Mouse (Mus musculus) kidney, postnatal 0 days (tissue): Measurements from ENCODE around the gene Bcat1. TPM values are rescaled to one million over a fixed set of nuclear protein-coding genes. Genes with fewer than 3 reads are reported as not detected.

Experiments used
- ATAC-seq: fragments of 200-750 bp; cut with Nextera tagmentation; replicated peaks from 2 replicates; pipeline ENCODE4 v1.8.0; 2017; ENCODE audit warnings: low read depth, moderate number of reproducible peaks, moderate TSS enrichment, moderate library complexity; ENCODE audit not compliant: low FRiP score
- DNase-seq: peaks from one replicate; pipeline ENCODE4 v3.0.0-alpha.2; 2016; ENCODE audit warnings: low spot score
- H3K27ac ChIP-seq: fragments of 300-500 bp; sonication (generic); 2 replicates; pipeline ENCODE4 v1.5.1; 2014; ENCODE audit warnings: mild to moderate bottlenecking
- H3K27me3 ChIP-seq: fragments of 300-500 bp; sonication (generic); 2 replicates; pipeline ENCODE4 v1.6.1; 2014; ENCODE audit warnings: low read length, mixed read lengths; ENCODE audit not compliant: insufficient read depth
- H3K36me3 ChIP-seq: fragments of 300-500 bp; sonication (generic); 2 replicates; pipeline ENCODE4 v1.6.1; 2014; ENCODE audit warnings: low read length, mixed read lengths; ENCODE audit not compliant: insufficient read depth
- H3K4me1 ChIP-seq: fragments of 300-500 bp; sonication (generic); replicated peaks from 2 replicates; pipeline ENCODE4 v1.6.1; 2014; ENCODE audit warnings: antibody characterized with exemption, low read length, mixed read lengths; ENCODE audit not compliant: insufficient read depth
- H3K4me2 ChIP-seq: fragments of 300-500 bp; sonication (generic); 2 replicates; pipeline ENCODE4 v1.6.1; 2014; ENCODE audit warnings: mild to moderate bottlenecking, low read length, moderate library complexity, mixed read lengths
- H3K4me3 ChIP-seq: fragments of 300-500 bp; sonication (generic); replicated peaks from 2 replicates; pipeline ENCODE4 v1.5.1; 2014; ENCODE audit warnings: low read depth, low read length
- H3K9ac ChIP-seq: fragments of 300-500 bp; sonication (generic); 2 replicates; pipeline ENCODE4 v1.6.1; 2014; ENCODE audit warnings: low read depth, low read length
- H3K9me3 ChIP-seq: fragments of 300-500 bp; sonication (generic); replicated peaks from 2 replicates; pipeline ENCODE4 v1.6.1; 2016; ENCODE audit warnings: low read length, inconsistent platforms, mixed read lengths
- CTCF ChIP-seq: IDR thresholded peaks from 2 replicates; pipeline ENCODE4 v1.5.1; 2016; ENCODE audit warnings: antibody characterized with exemption, low read depth, mild to moderate bottlenecking, moderate library complexity
- WGBS: fragments of 180-500 bp; shearing (Covaris S2); extraction: QIAGEN DNeasy Blood & Tissue Kit; methylation state at CpG from one replicate; pipeline ENCODE4 v1.1.7; 2014; 5-methylcytosine and 5-hydroxymethylcytosine counted together
- polyA plus RNA-seq: library from polyadenylated mRNA; unstranded; fragments of >200 nt; fragmentation: Nextera tagmentation; extraction: Ambion mirVana; gene quantifications from 2 replicates; pipeline ENCODE4 v1.2.1, GENCODE M21; 2015

Bcat1 gene
- polyA plus RNA-seq, 1 experiment from 2014 or later, result 5.8 TPM

GRCm38 (mm10) chr6:145088451-145089113 is 12.6 kb upstream of the Bcat1 start:
- no peak overlapping the region for H3K27ac ChIP-seq
- no peak overlapping the region for H3K9ac ChIP-seq
- no peak overlapping the region for H3K4me2 ChIP-seq
- ATAC-seq (no peak), DNase-seq (peak; percentile 43)
- H3K4me3 ChIP-seq, result no peak overlapping the region
- no peaks in the 10 kb centered on the region for H3K36me3 ChIP-seq
- no peaks in the 10 kb centered on the region for H3K9me3 ChIP-seq
- peak; percentile 77 for TF ChIP-seq CTCF
- WGBS, result 48% methylated on average over 4 of the region's 4 CpGs
- no peaks in the 10 kb centered on the region for H3K4me1 ChIP-seq
- no peaks in the 10 kb centered on the region for H3K27me3 ChIP-seq

DNA sequence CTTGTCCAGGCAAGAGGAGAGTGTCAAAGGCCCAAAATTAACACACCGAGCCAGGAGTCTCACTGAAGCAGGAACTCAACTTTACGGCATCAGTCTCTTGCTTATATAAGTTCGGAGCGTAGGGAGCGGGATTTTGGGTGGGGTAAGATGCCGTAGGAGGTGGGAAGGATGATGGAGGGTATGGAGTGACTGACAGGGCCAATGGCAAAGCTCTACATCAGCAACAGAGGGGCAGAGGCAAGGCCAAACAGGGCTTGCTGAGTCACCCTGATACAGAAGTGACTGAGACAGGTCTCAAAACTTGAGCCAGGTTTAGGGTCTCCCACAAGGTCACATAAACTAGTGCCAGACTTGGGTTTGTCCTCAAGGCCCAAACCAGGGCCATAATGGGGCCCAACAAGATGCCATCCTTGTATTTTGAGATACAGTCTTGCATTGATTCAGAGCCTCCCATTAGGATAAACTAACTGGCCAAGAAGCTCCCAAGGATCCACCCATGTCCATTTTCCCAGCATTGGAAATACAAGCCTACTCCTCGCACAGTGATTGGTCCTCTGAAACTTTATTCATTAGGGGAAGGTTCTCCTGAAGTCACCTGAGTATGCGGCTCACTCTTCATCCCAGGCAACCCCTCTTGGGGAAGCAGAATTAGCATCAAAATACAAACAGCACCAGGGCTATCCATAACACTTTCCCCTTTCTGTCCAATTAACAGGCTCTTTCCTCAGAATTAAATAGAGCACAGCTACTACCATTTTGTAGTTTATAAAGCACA is 8.5 kb upstream of the Bcat1 start:
- Histone ChIP-seq H3K9ac (no peak overlapping the region), H3K27me3 (no peaks in the 10 kb centered on the region), H3K27ac (no peak overlapping the region), H3K4me2 (no peak overlapping the region), H3K4me1 (no peaks in the 10 kb centered on the region), H3K9me3 (no peaks in the 10 kb centered on the region), H3K36me3 (no peaks in the 10 kb centered on the region), H3K4me3 (no peak overlapping the region)
- DNase-seq (no peak), ATAC-seq (no peak)
- TF ChIP-seq CTCF, result no peak
- WGBS, result 90% methylated on average over 8 of the region's 8 CpGs

- Histone ChIP-seq H3K4me3 (no peak overlapping the region), H3K36me3 (no peaks in the 10 kb centered on the region), H3K4me1 (no peaks in the 10 kb centered on the region), H3K4me2 (no peak overlapping the region), H3K27ac (no peak overlapping the region), H3K9ac (no peak overlapping the region), H3K27me3 (no peaks in the 10 kb centered on the region), H3K9me3 (no peaks in the 10 kb centered on the region)
- DNase-seq (no peak), ATAC-seq (no peak)
- WGBS, result 57% methylated on average over 4 of the region's 4 CpGs
- TF ChIP-seq CTCF, result no peak
Observed at GRCm38 (mm10) chr6:145081721-145082120, 5.7 kb upstream of the Bcat1 start.

DNA sequence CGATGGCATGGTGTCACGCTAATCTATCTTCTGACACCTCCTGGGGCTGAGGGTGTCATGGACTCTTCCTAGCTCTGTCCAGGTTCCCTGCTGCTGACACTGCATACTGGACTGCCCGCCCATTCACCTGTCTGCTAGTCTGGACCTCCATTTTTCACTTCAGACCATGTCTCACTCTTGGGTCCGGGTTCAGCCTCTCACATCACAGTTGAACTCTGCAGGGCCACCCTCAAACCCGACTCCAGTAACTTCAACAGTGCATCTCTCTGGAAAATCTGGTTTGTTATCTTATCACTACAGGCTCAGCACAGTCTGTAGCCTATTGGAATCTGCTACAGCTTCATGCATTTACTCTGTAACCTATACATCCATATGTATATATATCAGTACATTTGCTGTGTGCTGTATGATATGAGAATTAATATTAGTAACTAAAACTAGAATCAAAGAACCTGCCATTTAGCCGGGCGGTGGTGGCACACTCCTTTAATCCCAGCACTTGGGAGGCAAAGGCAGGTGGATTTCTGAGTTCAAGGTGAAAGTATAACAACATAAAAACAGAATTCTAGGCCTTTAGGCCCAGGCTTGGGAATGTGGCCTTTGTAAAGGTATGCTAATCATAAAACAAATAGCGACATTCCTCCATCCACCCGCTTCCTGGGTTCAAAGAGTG is 3.2 kb upstream of the Bcat1 start:
- TF ChIP-seq CTCF, result no peak
- no peak overlapping the region for H3K4me2 ChIP-seq
- peaks cover 4% of the 10 kb centered on the region; the same call in 1 of the 2 replicates for H3K27me3 ChIP-seq
- ATAC-seq (no peak), DNase-seq (no peak)
- no peak overlapping the region for H3K9ac ChIP-seq
- H3K4me3 ChIP-seq, result no peak overlapping the region
- no peaks in the 10 kb centered on the region for H3K36me3 ChIP-seq
- no peak overlapping the region for H3K27ac ChIP-seq
- no peaks in the 10 kb centered on the region for H3K4me1 ChIP-seq
- no peaks in the 10 kb centered on the region for H3K9me3 ChIP-seq
- WGBS, result 77% methylated on average over 8 of the region's 9 CpGs

GRCm38 (mm10) chr6:145076286-145076685 is 302 bp upstream of the Bcat1 start:
- H3K4me2 ChIP-seq, result peak overlapping the region; percentile 70
- H3K9ac ChIP-seq, result no peak overlapping the region
- no peaks in the 10 kb centered on the region for H3K4me1 ChIP-seq
- DNase-seq, result no peak
- H3K36me3 ChIP-seq, result no peaks in the 10 kb centered on the region
- peaks cover 4% of the 10 kb centered on the region; the same call in 1 of the 2 replicates for H3K27me3 ChIP-seq
- TF ChIP-seq CTCF, result no peak
- ATAC-seq, result peak; percentile 18; the same call in 1 of the 2 replicates
- H3K4me3 ChIP-seq, result no peak overlapping the region
- H3K27ac ChIP-seq, result no peak overlapping the region
- no peaks in the 10 kb centered on the region for H3K9me3 ChIP-seq
- WGBS, result 19% methylated on average over 9 of the region's 9 CpGs

- WGBS, result 2% methylated on average over 20 of the region's 20 CpGs
- H3K9me3 ChIP-seq, result no peaks in the 10 kb centered on the region
- DNase-seq, result peak; percentile 40
- H3K36me3 ChIP-seq, result no peaks in the 10 kb centered on the region
- no peak overlapping the region for H3K9ac ChIP-seq
- H3K4me1 ChIP-seq, result no peaks in the 10 kb centered on the region
- TF ChIP-seq CTCF, result no peak
- no peak for ATAC-seq
- H3K4me2 ChIP-seq, result peak overlapping the region; percentile 70
- H3K27me3 ChIP-seq, result peaks cover 4% of the 10 kb centered on the region; the same call in 1 of the 2 replicates
- no peak overlapping the region for H3K27ac ChIP-seq
- H3K4me3 ChIP-seq, result peak overlapping the region; percentile 35
Observed at GRCm38 (mm10) chr6:145075088-145075547, 866 bp downstream of the Bcat1 start.
